Mouse (Mus musculus) heart, embryonic 11.5 days (tissue): ENCODE measurements around the gene Nek1. TPM values are rescaled to one million over a fixed set of nuclear protein-coding genes. Genes with fewer than 3 reads are reported as not detected.

Source experiments
- ATAC-seq: fragments of 200-750 bp; cut with Nextera tagmentation; replicated peaks from 2 replicates; pipeline ENCODE4 v1.8.0; 2017; ENCODE audit warnings: moderate library complexity; ENCODE audit not compliant: insufficient number of reproducible peaks, low FRiP score, low TSS enrichment
- H3K27ac ChIP-seq: fragments of 300-500 bp; sonication (generic); 2 replicates; pipeline ENCODE4 v1.5.1; 2014; ENCODE audit warnings: mild to moderate bottlenecking, low read depth, low read length
- H3K27me3 ChIP-seq: fragments of 300-500 bp; sonication (generic); 2 replicates; pipeline ENCODE4 v1.6.1; 2014; ENCODE audit warnings: mild to moderate bottlenecking, low read length, mixed read lengths; ENCODE audit not compliant: control insufficient read depth, insufficient read depth
- H3K36me3 ChIP-seq: fragments of 300-500 bp; sonication (generic); 2 replicates; pipeline ENCODE4 v1.6.1; 2014; ENCODE audit warnings: mild to moderate bottlenecking, low read length, moderate library complexity, mixed read lengths; ENCODE audit not compliant: control insufficient read depth, insufficient read depth
- H3K4me1 ChIP-seq: fragments of 300-500 bp; sonication (generic); 2 replicates; pipeline ENCODE4 v1.6.1; 2014; ENCODE audit warnings: low read length; ENCODE audit not compliant: control insufficient read depth, insufficient read depth
- H3K4me2 ChIP-seq: fragments of 300-500 bp; sonication (generic); 2 replicates; pipeline ENCODE4 v1.6.1; 2014; ENCODE audit warnings: mild to moderate bottlenecking, moderate library complexity
- H3K4me3 ChIP-seq: fragments of 300-500 bp; sonication (generic); 2 replicates; pipeline ENCODE4 v1.5.1; 2014; ENCODE audit warnings: low read depth, low read length
- H3K9ac ChIP-seq: fragments of 300-500 bp; sonication (generic); 2 replicates; pipeline ENCODE4 v1.6.1; 2014; ENCODE audit warnings: mild to moderate bottlenecking, low read depth, low read length, moderate library complexity
- H3K9me3 ChIP-seq: fragments of 300-500 bp; sonication (generic); replicated peaks from 2 replicates; pipeline ENCODE4 v1.6.1; 2016; ENCODE audit warnings: low read length; ENCODE audit not compliant: control insufficient read depth
- WGBS: fragments of 180-500 bp; shearing (Covaris S2); extraction: QIAGEN DNeasy Blood & Tissue Kit; methylation state at CpG from one replicate; pipeline ENCODE4 v1.1.7; 2014; ENCODE audit not compliant: insufficient replicate concordance; 5-methylcytosine and 5-hydroxymethylcytosine counted together
- polyA plus RNA-seq: library from polyadenylated mRNA; unstranded; fragments of >200 nt; fragmentation: Nextera tagmentation; extraction: Ambion mirVana; gene quantifications from 2 replicates; pipeline ENCODE4 v1.2.1, GENCODE M21; 2014

Gene Nek1
- polyA plus RNA-seq, 1 experiment from 2014 or later = 16.4 TPM

DNA sequence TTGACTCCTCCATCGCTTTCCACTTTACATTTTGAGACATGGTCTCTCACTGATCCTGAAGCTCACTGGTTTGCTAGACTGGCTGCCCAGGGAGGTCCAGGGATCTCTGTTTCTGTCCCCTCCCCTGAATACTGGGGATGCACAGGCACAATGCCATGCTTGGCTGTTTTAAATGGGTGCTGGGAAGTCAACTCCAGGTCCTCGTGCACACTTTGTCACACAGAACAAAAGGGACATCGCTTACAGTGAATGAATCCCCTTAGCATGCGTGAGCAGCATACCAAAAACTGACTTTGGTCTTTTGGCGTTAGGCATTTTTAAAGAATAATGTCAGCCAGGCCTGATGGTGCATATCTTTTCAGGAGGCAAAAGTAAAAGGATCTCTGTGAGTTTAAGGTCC lies 155.7 kb downstream of the Nek1 start:
- no peak overlapping the region for H3K4me3 ChIP-seq
- no peaks in the 10 kb centered on the region for H3K27me3 ChIP-seq
- ATAC-seq = no peak
- WGBS = 81% methylated on average over 5 of the region's 5 CpGs
- H3K9me3 ChIP-seq = no peaks in the 10 kb centered on the region
- H3K4me1 ChIP-seq = no peaks in the 10 kb centered on the region
- H3K36me3 ChIP-seq = no peaks in the 10 kb centered on the region
- no peak overlapping the region for H3K27ac ChIP-seq
- H3K9ac ChIP-seq = no peak overlapping the region
- H3K4me2 ChIP-seq = no peak overlapping the region

DNA sequence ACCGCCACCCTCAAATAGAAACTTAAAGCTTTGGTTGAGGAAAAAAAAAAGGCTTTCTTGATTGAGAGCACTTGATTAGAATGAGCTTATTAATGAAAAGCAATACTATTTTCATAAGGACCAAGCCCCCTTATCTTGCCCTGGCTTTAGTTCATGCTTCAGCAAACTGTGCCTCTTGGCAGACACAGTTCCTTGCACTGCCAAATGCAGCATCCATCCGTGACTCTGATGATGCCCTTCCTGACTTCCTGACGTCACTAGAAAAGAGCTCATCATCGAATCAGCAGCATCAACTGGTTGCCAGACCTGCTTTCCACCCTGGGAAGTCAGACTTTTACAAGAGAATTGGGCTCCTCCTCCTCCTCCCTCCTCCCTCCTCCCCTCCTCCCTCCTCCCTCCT lies 157.6 kb downstream of the Nek1 start:
- H3K4me3 ChIP-seq = no peak overlapping the region
- no peak overlapping the region for H3K4me2 ChIP-seq
- H3K36me3 ChIP-seq = no peaks in the 10 kb centered on the region
- H3K27ac ChIP-seq = no peak overlapping the region
- H3K9me3 ChIP-seq = no peaks in the 10 kb centered on the region
- no peak for ATAC-seq
- H3K4me1 ChIP-seq = no peaks in the 10 kb centered on the region
- 72% methylated on average over 4 of the region's 4 CpGs for WGBS
- H3K27me3 ChIP-seq = no peaks in the 10 kb centered on the region
- H3K9ac ChIP-seq = no peak overlapping the region

DNA sequence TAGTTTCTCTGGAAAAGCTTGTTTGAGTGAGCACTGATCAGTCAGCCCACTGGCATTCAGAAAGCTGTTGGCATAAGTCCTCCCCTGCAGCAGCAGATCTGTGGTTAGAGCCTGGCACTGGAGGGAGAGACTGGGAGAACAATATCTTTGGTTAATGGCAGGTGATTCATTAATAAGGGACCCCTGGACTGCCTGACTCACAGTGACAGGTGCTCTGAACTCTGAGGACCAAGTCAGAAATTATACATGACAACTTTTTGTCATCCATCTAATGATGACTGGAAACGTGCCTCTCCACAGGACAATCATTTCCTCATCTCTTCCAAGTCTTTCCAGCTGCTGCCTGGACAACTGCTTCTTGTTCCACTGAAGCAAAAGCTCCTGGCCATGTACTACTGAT lies 163.4 kb downstream of the Nek1 start:
- Histone ChIP-seq H3K4me2 (no peak overlapping the region), H3K9ac (no peak overlapping the region), H3K9me3 (no peaks in the 10 kb centered on the region), H3K27ac (no peak overlapping the region), H3K4me1 (no peaks in the 10 kb centered on the region), H3K27me3 (no peaks in the 10 kb centered on the region), H3K36me3 (no peaks in the 10 kb centered on the region), H3K4me3 (no peak overlapping the region)
- 67% methylated on average over 1 of the region's 1 CpGs for WGBS
- no peak for ATAC-seq

DNA sequence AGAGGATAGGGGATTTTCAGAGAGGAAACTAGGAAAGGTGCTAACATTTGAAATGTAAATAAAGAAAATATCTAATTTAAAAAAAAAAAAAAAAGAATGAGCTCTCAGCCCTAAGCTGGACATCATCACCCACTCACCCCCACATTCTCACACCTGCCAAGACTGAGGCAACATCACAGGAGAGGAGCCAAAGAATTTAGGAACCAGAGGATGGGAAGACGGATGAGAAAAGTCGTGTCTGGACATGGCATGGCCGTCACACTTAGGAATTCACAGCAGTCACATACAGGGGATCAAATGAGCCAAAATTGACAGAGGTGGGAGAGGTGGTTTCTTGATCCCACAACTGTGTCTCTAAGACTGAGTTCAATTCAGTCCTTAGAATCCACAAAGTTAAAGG lies 165.5 kb downstream of the Nek1 start:
- ATAC-seq = no peak
- H3K9ac ChIP-seq = no peak overlapping the region
- 54% methylated on average over 3 of the region's 3 CpGs for WGBS

DNA sequence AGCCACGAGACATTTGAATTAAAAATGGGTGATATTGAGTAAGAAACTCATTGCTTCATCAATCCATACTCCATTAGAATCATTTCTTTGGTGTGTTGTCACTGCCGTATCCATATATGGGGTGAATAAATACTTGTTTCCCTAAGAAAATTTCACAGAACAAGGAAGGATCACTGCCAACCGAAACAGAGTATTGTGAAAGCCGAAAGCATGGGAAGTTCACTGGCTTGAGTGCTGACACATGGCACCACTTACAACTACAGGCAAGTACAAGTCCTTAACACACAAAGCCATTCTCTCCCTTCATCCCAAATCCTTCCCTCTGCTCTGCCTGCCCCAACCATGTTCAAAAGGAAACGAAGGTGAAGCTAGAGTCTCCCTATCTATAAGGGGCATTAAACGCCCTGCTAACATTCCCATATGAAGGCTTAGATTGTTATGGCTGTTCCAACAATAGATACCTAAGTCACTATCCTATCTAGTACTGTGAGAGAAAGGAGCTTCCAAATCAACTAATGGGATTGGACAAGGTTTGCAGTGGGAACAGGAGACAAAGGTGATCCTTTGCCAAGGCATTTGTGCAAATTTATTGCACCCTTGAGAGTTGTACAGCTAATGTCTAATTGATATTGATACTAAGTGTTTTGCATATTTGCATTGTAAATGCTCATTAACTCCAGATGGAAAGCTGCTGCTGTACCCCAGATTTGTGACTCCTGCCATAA lies 168.6 kb downstream of the Nek1 start:
- H3K9me3 ChIP-seq = no peaks in the 10 kb centered on the region
- no peaks in the 10 kb centered on the region for H3K27me3 ChIP-seq
- WGBS = 76% methylated on average over 6 of the region's 6 CpGs
- H3K4me2 ChIP-seq = no peak overlapping the region
- no peak overlapping the region for H3K9ac ChIP-seq
- no peak overlapping the region for H3K27ac ChIP-seq
- no peaks in the 10 kb centered on the region for H3K36me3 ChIP-seq
- no peaks in the 10 kb centered on the region for H3K4me1 ChIP-seq
- H3K4me3 ChIP-seq = no peak overlapping the region
- no peak for ATAC-seq

More for the DNA sequence above, 165.5 kb downstream of the Nek1 start:
- no peaks in the 10 kb centered on the region for H3K4me1 ChIP-seq
- H3K27ac ChIP-seq = no peak overlapping the region
- H3K4me3 ChIP-seq = no peak overlapping the region
- no peak overlapping the region for H3K4me2 ChIP-seq
- H3K9me3 ChIP-seq = no peaks in the 10 kb centered on the region
- no peaks in the 10 kb centered on the region for H3K27me3 ChIP-seq
- H3K36me3 ChIP-seq = no peaks in the 10 kb centered on the region

DNA sequence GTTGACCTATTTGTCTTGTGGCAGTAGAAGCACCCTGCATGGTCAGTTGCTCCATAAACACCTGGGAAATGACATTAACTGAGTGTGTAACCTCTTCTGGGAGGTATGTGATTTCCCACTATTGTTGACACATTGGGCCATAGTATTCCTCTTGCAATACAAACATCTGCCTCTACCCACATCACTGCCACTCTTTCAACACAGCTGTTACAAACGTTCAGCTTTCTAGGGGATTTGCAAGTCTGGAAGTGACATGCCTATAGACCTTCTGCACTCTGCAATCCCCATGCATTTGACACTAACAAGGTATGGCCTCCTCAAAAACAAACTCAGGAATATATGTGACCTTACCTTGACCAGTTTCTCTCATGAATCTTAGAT lies 169.2 kb downstream of the Nek1 start:
- 70% methylated on average over 1 of the region's 1 CpGs for WGBS
- no peak for ATAC-seq
- H3K9ac ChIP-seq = no peak overlapping the region
- H3K27ac ChIP-seq = no peak overlapping the region
- no peaks in the 10 kb centered on the region for H3K36me3 ChIP-seq
- no peak overlapping the region for H3K4me3 ChIP-seq
- no peaks in the 10 kb centered on the region for H3K4me1 ChIP-seq
- no peak overlapping the region for H3K4me2 ChIP-seq
- no peaks in the 10 kb centered on the region for H3K9me3 ChIP-seq
- no peaks in the 10 kb centered on the region for H3K27me3 ChIP-seq

DNA sequence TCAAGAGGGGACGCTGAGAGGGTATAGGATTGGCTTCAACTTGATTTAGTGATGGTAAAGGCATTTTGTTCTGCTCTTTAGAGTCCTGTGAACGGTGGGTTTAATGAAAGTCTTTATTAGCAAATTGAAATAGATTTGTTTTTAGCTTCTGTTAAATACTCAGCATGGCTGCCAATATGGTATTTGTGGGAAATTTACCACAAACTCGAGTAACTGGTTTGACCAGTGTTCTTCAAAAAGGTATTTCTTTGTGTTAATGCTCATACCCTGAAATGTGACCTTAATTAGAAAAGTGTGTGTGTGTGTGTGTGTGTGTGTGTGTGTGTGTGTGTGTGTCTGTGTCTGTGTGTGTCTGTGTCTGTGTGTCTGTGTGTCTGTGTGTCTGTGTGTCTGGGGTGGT lies 178.6 kb downstream of the Nek1 start:
- Histone ChIP-seq H3K4me2 (no peak overlapping the region), H3K9ac (no peak overlapping the region), H3K27ac (no peak overlapping the region), H3K36me3 (no peaks in the 10 kb centered on the region), H3K4me1 (no peaks in the 10 kb centered on the region), H3K4me3 (no peak overlapping the region), H3K9me3 (no peaks in the 10 kb centered on the region), H3K27me3 (no peaks in the 10 kb centered on the region)
- ATAC-seq = no peak
- WGBS = 77% methylated on average over 3 of the region's 3 CpGs

DNA sequence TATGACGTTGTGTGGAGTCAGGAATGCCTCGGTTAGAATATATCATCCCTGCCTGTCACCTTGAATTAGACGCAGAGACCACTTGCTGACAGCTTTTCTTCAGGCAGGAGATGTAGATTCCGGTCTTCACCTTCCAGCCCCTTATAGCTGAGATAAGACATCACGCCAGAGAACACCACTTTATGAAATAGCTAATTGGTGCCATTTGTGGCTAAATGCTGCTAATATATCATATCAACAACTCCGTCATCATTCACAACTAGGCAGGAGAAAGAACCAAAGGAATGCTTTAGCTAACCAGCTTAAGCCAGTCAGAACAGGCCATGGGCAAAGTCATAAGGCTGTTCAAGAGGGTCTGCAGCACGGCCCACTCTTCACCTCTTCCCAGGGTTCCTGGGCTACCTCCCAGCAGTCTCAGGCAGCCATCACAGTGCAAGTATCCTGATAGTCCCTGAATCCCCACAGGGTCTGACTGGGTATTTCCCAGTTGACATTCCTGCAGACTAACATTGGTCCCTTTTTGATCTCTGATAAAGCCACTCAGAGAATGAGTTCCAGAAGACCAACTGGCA lies 181.0 kb downstream of the Nek1 start:
- Histone ChIP-seq H3K4me2 (no peak overlapping the region), H3K4me1 (no peaks in the 10 kb centered on the region), H3K27me3 (no peaks in the 10 kb centered on the region), H3K9me3 (no peaks in the 10 kb centered on the region), H3K36me3 (no peaks in the 10 kb centered on the region), H3K9ac (no peak overlapping the region), H3K4me3 (no peak overlapping the region), H3K27ac (no peak overlapping the region)
- WGBS = 38% methylated on average over 7 of the region's 7 CpGs
- no peak for ATAC-seq

DNA sequence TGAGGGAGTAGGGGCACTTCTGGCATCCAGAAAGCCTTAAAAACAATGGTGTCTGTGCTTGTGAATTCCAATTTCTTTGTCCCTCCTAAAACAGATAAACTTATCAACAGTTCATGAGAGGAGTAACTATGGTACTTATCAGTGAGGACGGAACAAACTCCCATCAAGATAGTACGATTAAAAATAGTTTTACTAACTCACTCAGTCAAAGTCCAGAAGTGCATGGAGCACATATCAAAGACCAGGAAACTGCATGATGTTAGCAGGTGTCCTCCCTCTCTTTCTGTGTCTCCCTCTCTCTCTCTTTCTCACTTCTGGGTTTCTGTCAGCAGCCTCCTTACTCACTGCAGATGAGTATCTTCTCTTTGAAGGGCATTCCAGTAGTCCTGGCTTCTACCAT lies 182.9 kb downstream of the Nek1 start:
- 41% methylated on average over 2 of the region's 2 CpGs for WGBS
- H3K4me1 ChIP-seq = no peaks in the 10 kb centered on the region
- no peaks in the 10 kb centered on the region for H3K9me3 ChIP-seq
- H3K4me2 ChIP-seq = no peak overlapping the region
- no peak overlapping the region for H3K9ac ChIP-seq
- H3K4me3 ChIP-seq = no peak overlapping the region
- no peak overlapping the region for H3K27ac ChIP-seq
- no peaks in the 10 kb centered on the region for H3K36me3 ChIP-seq
- ATAC-seq = no peak
- no peaks in the 10 kb centered on the region for H3K27me3 ChIP-seq
